Mouse (Mus musculus) heart, postnatal 0 days (tissue): ENCODE results near the gene Lbhd2. TPM values are rescaled to one million over a fixed set of nuclear protein-coding genes. Genes with fewer than 3 reads are reported as not detected.

ENCODE experiments used
- ATAC-seq: fragments of 200-750 bp; cut with Nextera tagmentation; 2 replicates; pipeline ENCODE4 v1.8.0; 2017; ENCODE audit warnings: low read depth, moderate number of reproducible peaks, moderate library complexity; ENCODE audit not compliant: insufficient read depth
- DNase-seq: peaks from one replicate; pipeline ENCODE4 v3.0.0-alpha.2; 2016; ENCODE audit warnings: low spot score
- H3K27ac ChIP-seq: fragments of 300-500 bp; sonication (generic); 2 replicates; pipeline ENCODE4 v1.5.1; 2014; ENCODE audit warnings: low read depth, mild to moderate bottlenecking
- H3K27me3 ChIP-seq: fragments of 300-500 bp; sonication (generic); 2 replicates; pipeline ENCODE4 v1.6.1; 2014; ENCODE audit warnings: low read length, mixed read lengths; ENCODE audit not compliant: control insufficient read depth, insufficient read depth
- H3K36me3 ChIP-seq: fragments of 300-500 bp; sonication (generic); replicated peaks from 2 replicates; pipeline ENCODE4 v1.6.1; 2014; ENCODE audit warnings: low read length, mixed read lengths; ENCODE audit not compliant: control insufficient read depth, insufficient read depth
- H3K4me1 ChIP-seq: fragments of 300-500 bp; sonication (generic); 2 replicates; pipeline ENCODE4 v1.6.1; 2014; ENCODE audit warnings: antibody characterized with exemption; ENCODE audit not compliant: control insufficient read depth, insufficient read depth
- H3K4me2 ChIP-seq: fragments of 300-500 bp; sonication (generic); 2 replicates; pipeline ENCODE4 v1.6.1; 2014; ENCODE audit warnings: low read depth, mild to moderate bottlenecking, low read length, moderate library complexity
- H3K4me3 ChIP-seq: fragments of 300-500 bp; sonication (generic); 2 replicates; pipeline ENCODE4 v1.5.1; 2014; ENCODE audit warnings: low read depth, low read length
- H3K9ac ChIP-seq: fragments of 300-500 bp; sonication (generic); replicated peaks from 2 replicates; pipeline ENCODE4 v1.6.1; 2014; ENCODE audit warnings: low read depth, low read length, mixed read lengths
- H3K9me3 ChIP-seq: fragments of 300-500 bp; sonication (generic); replicated peaks from 2 replicates; pipeline ENCODE4 v1.6.1; 2016; ENCODE audit warnings: low read length; ENCODE audit not compliant: control insufficient read depth
- CTCF ChIP-seq: IDR thresholded peaks from 2 replicates; pipeline ENCODE4 v1.5.1; 2016; ENCODE audit warnings: antibody characterized with exemption, control low read depth, low read depth
- EP300 ChIP-seq: IDR thresholded peaks from 2 replicates; pipeline ENCODE4 v1.6.1; 2016; ENCODE audit warnings: antibody characterized with exemption, low read depth
- WGBS: fragments of 180-500 bp; shearing (Covaris S2); extraction: QIAGEN DNeasy Blood & Tissue Kit; methylation state at CpG from one replicate; pipeline ENCODE4 v1.1.7; 2014; 5-methylcytosine and 5-hydroxymethylcytosine counted together
- polyA plus RNA-seq: library from polyadenylated mRNA; unstranded; fragments of >200 nt; fragmentation: Nextera tagmentation; extraction: Ambion mirVana; gene quantifications from 2 replicates; pipeline ENCODE4 v1.2.1, GENCODE M21; 2015
- total RNA-seq: library from RNA; depleted of rRNA; stranded (reverse); fragments of >200 nt; gene quantifications from 2 replicates; pipeline ENCODE4 v1.2.3, GENCODE M21; 2014; ENCODE audit warnings: low replicate concordance; rRNA removed

Gene Lbhd2
- not detected in 2 replicates for total RNA-seq
- polyA plus RNA-seq: not detected in 2 replicates

DNA sequence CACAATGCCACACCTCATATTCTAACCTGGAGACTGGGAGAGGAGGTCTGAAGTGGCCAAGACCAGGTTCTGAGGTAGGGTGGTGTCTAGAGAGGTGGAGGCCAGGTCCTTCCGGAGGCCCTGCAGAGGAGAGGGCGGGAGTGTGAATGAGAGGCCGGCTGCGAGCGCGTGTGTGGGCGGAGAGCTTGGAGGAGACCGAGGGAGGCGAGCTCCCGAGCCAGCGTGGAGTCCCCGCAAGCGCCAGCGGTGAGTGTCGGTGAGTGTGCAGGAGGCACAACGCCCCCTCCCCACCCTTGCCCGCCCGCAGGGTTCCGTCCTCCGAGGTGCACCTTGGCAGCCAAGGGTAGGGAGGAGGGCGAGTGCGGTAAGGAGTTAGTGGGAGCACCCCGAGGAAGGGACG is at the start of gene Lbhd2:
Gene Lbhd2, plus strand, starts transcription at position 188 of the 400 bp plus-strand sequence.
- no peak for TF ChIP-seq CTCF
- no peak for TF ChIP-seq EP300
- H3K4me3 ChIP-seq: peak within 1 kb of the TSS; percentile 25; the same call in 1 of the 2 replicates
- DNase-seq (no peak), ATAC-seq (0 out of 2 replicates have a peak, but pooled peaks have one; percentile 24)
- no peak within 1 kb of the TSS for H3K27ac ChIP-seq
- H3K36me3 ChIP-seq: no peaks in the 10 kb centered on the region
- H3K27me3 ChIP-seq: peaks cover 23% of the 10 kb centered on the region
- H3K9ac ChIP-seq: no peak within 1 kb of the TSS
- 8% methylated on average over 20 of the region's 24 CpGs for WGBS
- H3K4me1 ChIP-seq: 0 out of 2 replicates have a peak, but pooled peaks cover 5% of the 10 kb centered on the region
- peak within 1 kb of the TSS; percentile 34 for H3K4me2 ChIP-seq
- no peaks in the 10 kb centered on the region for H3K9me3 ChIP-seq

DNA sequence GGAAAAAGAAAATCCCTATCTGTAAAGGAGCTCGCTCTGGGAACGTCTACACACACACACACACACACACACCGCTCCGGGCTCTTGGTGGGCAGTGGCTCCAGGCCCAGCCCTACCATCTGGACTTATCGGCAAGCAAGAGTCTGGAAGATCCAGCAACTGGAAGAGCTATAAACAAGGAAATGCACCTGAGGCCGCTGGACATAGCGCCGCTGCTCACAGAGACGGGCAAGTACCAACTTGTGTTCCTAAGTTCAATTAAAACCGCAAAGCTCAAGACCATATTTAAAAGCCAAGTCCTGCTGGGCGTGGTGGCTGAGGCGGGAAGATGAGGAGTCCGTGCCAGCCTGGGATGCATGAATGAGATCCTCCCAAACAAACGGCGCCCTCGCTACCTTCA is 45.9 kb upstream of the Lbhd2 start:
- no peak overlapping the region for H3K4me3 ChIP-seq
- no peaks in the 10 kb centered on the region for H3K9me3 ChIP-seq
- no peak for TF ChIP-seq EP300
- ATAC-seq (no peak), DNase-seq (no peak)
- H3K4me1 ChIP-seq: peaks cover 21% of the 10 kb centered on the region
- WGBS: 81% methylated on average over 16 of the region's 16 CpGs
- no peak overlapping the region for H3K27ac ChIP-seq
- no peaks in the 10 kb centered on the region for H3K36me3 ChIP-seq
- H3K27me3 ChIP-seq: no peaks in the 10 kb centered on the region
- no peak overlapping the region for H3K4me2 ChIP-seq
- H3K9ac ChIP-seq: no peak overlapping the region

GRCm38 (mm10) chr12:111361319-111362098 is 45.1 kb upstream of the Lbhd2 start:
- H3K4me2 ChIP-seq: no peak overlapping the region
- H3K36me3 ChIP-seq: no peaks in the 10 kb centered on the region
- WGBS: 76% methylated on average over 14 of the region's 14 CpGs
- H3K4me3 ChIP-seq: no peak overlapping the region
- H3K27me3 ChIP-seq: no peaks in the 10 kb centered on the region
- H3K9me3 ChIP-seq: no peaks in the 10 kb centered on the region
- DNase-seq: no peak
- peaks cover 23% of the 10 kb centered on the region for H3K4me1 ChIP-seq
- H3K9ac ChIP-seq: no peak overlapping the region
- TF ChIP-seq EP300: no peak
- no peak for TF ChIP-seq CTCF
- no peak for ATAC-seq
- H3K27ac ChIP-seq: no peak overlapping the region

DNA sequence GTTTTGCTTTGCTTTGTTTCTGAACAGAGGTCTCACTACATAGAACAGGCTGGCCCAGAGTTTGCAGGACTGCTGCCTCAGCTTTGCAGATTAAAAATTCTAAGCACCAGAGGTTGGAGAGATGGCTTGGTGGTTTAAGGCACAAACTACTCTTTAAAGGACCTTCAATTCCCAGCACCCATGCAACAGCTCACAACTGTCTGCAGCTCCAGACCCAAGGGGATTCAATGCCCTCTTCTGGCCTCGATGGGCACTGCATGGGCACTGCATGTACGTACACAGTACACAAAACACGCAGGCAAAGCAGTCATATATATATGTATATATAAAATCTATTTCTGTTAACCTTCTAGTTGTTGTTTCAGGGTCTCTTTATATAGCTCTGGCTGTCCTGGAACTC is 42.4 kb upstream of the Lbhd2 start:
- Histone ChIP-seq H3K9me3 (no peaks in the 10 kb centered on the region), H3K36me3 (no peaks in the 10 kb centered on the region), H3K4me1 (peaks cover 35% of the 10 kb centered on the region), H3K27me3 (no peaks in the 10 kb centered on the region), H3K4me2 (no peak overlapping the region), H3K4me3 (no peak overlapping the region), H3K27ac (no peak overlapping the region), H3K9ac (no peak overlapping the region)
- TF ChIP-seq CTCF: 0 out of 2 replicates have a peak, but pooled peaks have one; percentile 1
- no peak for TF ChIP-seq EP300
- ATAC-seq: no peak
- DNase-seq: no peak
- 86% methylated on average over 3 of the region's 3 CpGs for WGBS

- no peaks in the 10 kb centered on the region for H3K9me3 ChIP-seq
- H3K4me3 ChIP-seq: no peak overlapping the region
- H3K4me1 ChIP-seq: peaks cover 41% of the 10 kb centered on the region
- H3K9ac ChIP-seq: no peak overlapping the region
- no peak overlapping the region for H3K27ac ChIP-seq
- no peak for TF ChIP-seq CTCF
- no peak for TF ChIP-seq EP300
- 72% methylated on average over 7 of the region's 7 CpGs for WGBS
- DNase-seq (no peak), ATAC-seq (no peak)
- H3K36me3 ChIP-seq: no peaks in the 10 kb centered on the region
- no peak overlapping the region for H3K4me2 ChIP-seq
- no peaks in the 10 kb centered on the region for H3K27me3 ChIP-seq
Observed at GRCm38 (mm10) chr12:111367065-111367464, 39.5 kb upstream of the Lbhd2 start.

DNA sequence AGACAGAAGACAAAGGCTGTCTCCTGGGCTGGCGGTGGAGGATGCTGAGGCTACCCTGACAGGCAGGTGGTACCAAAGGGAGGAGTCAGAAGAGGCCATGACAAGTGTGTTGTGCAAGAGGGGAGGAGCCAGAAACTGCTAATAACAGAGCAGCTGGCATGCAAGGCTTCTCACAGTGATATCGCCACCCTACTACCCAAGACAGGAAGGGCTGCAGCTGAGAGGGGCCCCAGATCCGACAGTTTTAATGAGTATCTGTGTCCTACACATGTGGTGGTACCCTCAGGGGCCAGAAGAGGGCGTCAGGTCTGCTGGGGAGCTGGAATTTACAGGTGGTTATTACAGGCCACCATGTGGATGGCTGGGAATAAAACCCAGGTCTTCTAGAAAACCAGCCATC is 36.4 kb upstream of the Lbhd2 start:
- Histone ChIP-seq H3K4me2 (no peak overlapping the region), H3K36me3 (no peaks in the 10 kb centered on the region), H3K27me3 (no peaks in the 10 kb centered on the region), H3K9me3 (no peaks in the 10 kb centered on the region), H3K4me3 (no peak overlapping the region), H3K9ac (no peak overlapping the region), H3K27ac (no peak overlapping the region), H3K4me1 (peaks cover 37% of the 10 kb centered on the region)
- TF ChIP-seq EP300 (no peak), CTCF (no peak)
- WGBS: 58% methylated on average over 4 of the region's 4 CpGs
- ATAC-seq (no peak), DNase-seq (no peak)
